ENCODE assay signal across 10 mouse cellular contexts in the genomic region with DNA sequence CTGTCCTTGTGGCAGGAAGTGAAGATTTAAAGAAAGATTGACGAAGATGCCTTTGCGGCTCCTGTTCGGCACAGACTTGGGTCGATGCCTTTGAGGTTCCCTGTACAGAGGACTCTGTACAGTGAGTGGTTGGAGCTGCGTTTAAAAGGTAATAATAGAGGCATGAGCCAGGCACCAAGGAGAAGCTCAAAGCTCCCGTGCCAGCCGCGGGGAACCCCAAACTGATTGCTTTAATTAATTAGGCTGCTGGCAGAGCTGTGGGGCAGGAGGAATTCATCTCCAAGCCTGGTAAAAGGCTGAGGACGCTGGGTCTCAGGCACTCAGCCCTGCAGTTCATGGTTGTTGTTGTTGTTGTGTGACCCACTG.
A peak's percentile ranks its signal among the peaks of the same experiment; 100 is the strongest.
DNase-seq lines count a peak whose midpoint lies in the region; ATAC-seq and TF ChIP-seq lines count a peak whose summit lies in the region.
"Had no signal": no experiment of that assay in that cellular context is flagged by ENCODE, and none has a peak within 500 bp of the region (broad histone marks: within the 10 kb centered on the region; RNA-seq: fewer than 3 reads in every experiment).

No protein-coding gene starts in this region.

- WGBS in embryonic facial prominence, embryonic 11.5 days: 57% methylated on average over 9 of the region's 9 CpGs
- 62% methylated on average over 9 of the region's 9 CpGs for WGBS in embryonic facial prominence, embryonic 10.5 days
- WGBS in forebrain, embryonic 15.5 days: 31% methylated on average over 9 of the region's 9 CpGs
- WGBS in neural tube, embryonic 13.5 days: 50% methylated on average over 9 of the region's 9 CpGs

- H3K9me3 ChIP-seq in embryonic facial prominence, embryonic 11.5 days (replicated peaks; ENCODE audit: control insufficient read depth, low read length): no peaks in the 10 kb centered on the region
- no peaks in the 10 kb centered on the region for H3K9me3 ChIP-seq in embryonic facial prominence, embryonic 10.5 days
- H3K9me3 ChIP-seq in forebrain, embryonic 15.5 days: no peaks in the 10 kb centered on the region
- no peaks in the 10 kb centered on the region for H3K9me3 ChIP-seq in neural tube, embryonic 13.5 days
- H3K9me3 ChIP-seq: midbrain, embryonic 15.5 days had no signal

- DNase-seq in embryonic facial prominence, embryonic 11.5 days (ENCODE audit: low spot score): no peak
- DNase-seq in embryonic facial prominence, embryonic 10.5 days (ENCODE audit: low spot score): no peak
- DNase-seq in layer of hippocampus, adult 2 months (ENCODE audit: low spot score in 2 of 2): no peak
- DNase-seq in layer of hippocampus, postnatal 36 days: no peak
- no peak for DNase-seq in spleen, adult 12 weeks (ENCODE audit: low spot score)

- no peaks in the 10 kb centered on the region for H3K27me3 ChIP-seq in embryonic facial prominence, embryonic 11.5 days (ENCODE audit: control insufficient read depth, insufficient read depth, low read length)
- H3K27me3 ChIP-seq in embryonic facial prominence, embryonic 10.5 days (replicated peaks; ENCODE audit: low read depth, poor library complexity, severe bottlenecking): peaks cover 33% of the 10 kb centered on the region
- H3K27me3 ChIP-seq in forebrain, embryonic 15.5 days: no peaks in the 10 kb centered on the region
- H3K27me3 ChIP-seq in neural tube, embryonic 13.5 days: peaks cover 25% of the 10 kb centered on the region

- no peak overlapping the region for H3K4me3 ChIP-seq in embryonic facial prominence, embryonic 11.5 days (ENCODE audit: low read depth, low read length)
- no peak overlapping the region for H3K4me3 ChIP-seq in embryonic facial prominence, embryonic 10.5 days
- no peak overlapping the region for H3K4me3 ChIP-seq in layer of hippocampus, adult 2 months
- H3K4me3 ChIP-seq in forebrain, embryonic 15.5 days: no peak overlapping the region
- no peak overlapping the region for H3K4me3 ChIP-seq in neural tube, embryonic 13.5 days
- H3K4me3 ChIP-seq: midbrain, embryonic 15.5 days had no signal

- no peak for TF ChIP-seq CTCF in layer of hippocampus, adult 2 months (conservative IDR thresholded peaks at IDR 0.05)

- no peak for ATAC-seq in embryonic facial prominence, embryonic 11.5 days (replicated peaks; ENCODE audit: insufficient number of reproducible peaks, low FRiP score, low TSS enrichment, low read depth)
- ATAC-seq in forebrain, embryonic 15.5 days (replicated peaks): peak; percentile 58; the same call in 1 of the 2 replicates
- peak; percentile 30; the same call in 1 of the 2 replicates for ATAC-seq in neural tube, embryonic 13.5 days (ENCODE audit: low read depth)
- ATAC-seq in megakaryocyte progenitor cell, adult 5-6 weeks (replicated peaks; ENCODE audit: poor library complexity): no peak
- ATAC-seq: midbrain, embryonic 15.5 days had no signal

- H3K4me1 ChIP-seq in embryonic facial prominence, embryonic 11.5 days (ENCODE audit: control insufficient read depth, insufficient read depth, low read length): no peaks in the 10 kb centered on the region
- H3K4me1 ChIP-seq in embryonic facial prominence, embryonic 10.5 days: peaks cover 24% of the 10 kb centered on the region
- peaks cover 22% of the 10 kb centered on the region for H3K4me1 ChIP-seq in forebrain, embryonic 15.5 days
- peaks cover 14% of the 10 kb centered on the region for H3K4me1 ChIP-seq in neural tube, embryonic 13.5 days (replicated peaks)

- no peak overlapping the region for H3K9ac ChIP-seq in embryonic facial prominence, embryonic 11.5 days (replicated peaks; ENCODE audit: low read length)
- no peak overlapping the region for H3K9ac ChIP-seq in forebrain, embryonic 15.5 days (replicated peaks)
- H3K9ac ChIP-seq in neural tube, embryonic 13.5 days: no peak overlapping the region
- H3K9ac ChIP-seq: midbrain, embryonic 15.5 days had no signal

- 0 out of 2 replicates have a peak overlapping the region, but pooled peaks have one; percentile 32 for H3K27ac ChIP-seq in embryonic facial prominence, embryonic 11.5 days (replicated peaks; ENCODE audit: low read depth, low read length)
- H3K27ac ChIP-seq in embryonic facial prominence, embryonic 10.5 days (replicated peaks): no peak overlapping the region
- H3K27ac ChIP-seq in layer of hippocampus, adult 2 months: peak overlapping the region; percentile 40; the same call in 1 of the 2 replicates
- H3K27ac ChIP-seq in forebrain, embryonic 15.5 days (replicated peaks): peak overlapping the region; percentile 51
- 0 out of 2 replicates have a peak overlapping the region, but pooled peaks have one; percentile 19 for H3K27ac ChIP-seq in neural tube, embryonic 13.5 days (replicated peaks)
- H3K27ac ChIP-seq: midbrain, embryonic 15.5 days had no signal

- H3K4me2 ChIP-seq in embryonic facial prominence, embryonic 11.5 days (ENCODE audit: low read depth, low read length): no peak overlapping the region
- H3K4me2 ChIP-seq in forebrain, embryonic 15.5 days (replicated peaks): no peak overlapping the region
- 0 out of 2 replicates have a peak overlapping the region, but pooled peaks have one; percentile 3 for H3K4me2 ChIP-seq in neural tube, embryonic 13.5 days
- H3K4me2 ChIP-seq: liver, embryonic 11.5 days; midbrain, embryonic 15.5 days had no signal

- H3K36me3 ChIP-seq in embryonic facial prominence, embryonic 11.5 days (replicated peaks; ENCODE audit: control insufficient read depth, insufficient read depth, low read depth, low read length): no peaks in the 10 kb centered on the region
- no peaks in the 10 kb centered on the region for H3K36me3 ChIP-seq in embryonic facial prominence, embryonic 10.5 days (replicated peaks)
- no peaks in the 10 kb centered on the region for H3K36me3 ChIP-seq in forebrain, embryonic 15.5 days
- H3K36me3 ChIP-seq in neural tube, embryonic 13.5 days: no peaks in the 10 kb centered on the region
- H3K36me3 ChIP-seq: midbrain, embryonic 15.5 days had no signal

Comparison
In these comparisons a context has a peak if more than half of its experiments do, and no peak if none do; other contexts are left out.
1. ATAC-seq: peak in forebrain, embryonic 15.5 days (single experiment) and neural tube, embryonic 13.5 days (single experiment); none in embryonic facial prominence, embryonic 11.5 days (single experiment) and megakaryocyte progenitor cell, adult 5-6 weeks (single experiment).